Mouse (Mus musculus) ES-Bruce4 (cell line): ENCODE results near the gene Shb.

Experiments used
- CTCF ChIP-seq: IDR thresholded peaks from one replicate; pipeline ENCODE4 v1.8.1; 2011; ENCODE audit warnings: low read depth, low read length
- EP300 ChIP-seq: IDR thresholded peaks from 2 replicates; pipeline ENCODE4 v1.6.1; 2011; ENCODE audit warnings: low read depth, low read length; ENCODE audit not compliant: insufficient read depth
- POLR2A ChIP-seq: IDR thresholded peaks from one replicate; pipeline ENCODE4 v1.8.1; 2011; ENCODE audit warnings: low read length; ENCODE audit not compliant: insufficient read depth

GRCm38 (mm10) chr4:45479433-45479832 lies 52.8 kb downstream of the Shb start:
- no peak for TF ChIP-seq EP300
- TF ChIP-seq CTCF = no peak
- no peak for TF ChIP-seq POLR2A
